Mouse (Mus musculus) limb, embryonic 14.5 days (tissue): Measurements from ENCODE around the gene Tacr1. TPM values are rescaled to one million over a fixed set of nuclear protein-coding genes. Genes with fewer than 3 reads are reported as not detected.

Experiments
- ATAC-seq: fragments of 200-750 bp; cut with Nextera tagmentation; 2 replicates; pipeline ENCODE4 v1.8.0; 2017; ENCODE audit warnings: low read depth, moderate number of reproducible peaks, moderate TSS enrichment; ENCODE audit not compliant: low FRiP score
- DNase-seq: peaks from one replicate; pipeline ENCODE4 v3.0.0-alpha.2; 2015; ENCODE audit warnings: low spot score
- H3K27ac ChIP-seq: fragments of 300-500 bp; sonication (generic); replicated peaks from 2 replicates; pipeline ENCODE4 v1.5.1; 2014; ENCODE audit warnings: low read depth, mild to moderate bottlenecking, low read length, moderate library complexity, mixed read lengths
- H3K27me3 ChIP-seq: fragments of 300-500 bp; sonication (generic); 2 replicates; pipeline ENCODE4 v1.6.1; 2014; ENCODE audit warnings: low read length, mixed read lengths; ENCODE audit not compliant: control insufficient read depth, insufficient read depth
- H3K36me3 ChIP-seq: fragments of 300-500 bp; sonication (generic); 2 replicates; pipeline ENCODE4 v1.6.1; 2014; ENCODE audit warnings: mild to moderate bottlenecking, low read length, moderate library complexity, mixed read lengths; ENCODE audit not compliant: control insufficient read depth, insufficient read depth
- H3K4me1 ChIP-seq: fragments of 300-500 bp; sonication (generic); 2 replicates; pipeline ENCODE4 v1.6.1; 2014; ENCODE audit warnings: antibody characterized with exemption, low read length, mixed read lengths; ENCODE audit not compliant: control insufficient read depth, insufficient read depth
- H3K4me2 ChIP-seq: fragments of 300-500 bp; sonication (generic); replicated peaks from 2 replicates; pipeline ENCODE4 v1.6.1; 2014; ENCODE audit warnings: low read depth, mild to moderate bottlenecking, low read length, moderate library complexity; ENCODE audit not compliant: severe bottlenecking
- H3K4me3 ChIP-seq: fragments of 300-500 bp; sonication (generic); replicated peaks from 2 replicates; pipeline ENCODE4 v1.5.1; 2014; ENCODE audit warnings: low read length
- H3K9ac ChIP-seq: fragments of 300-500 bp; sonication (generic); 2 replicates; pipeline ENCODE4 v1.6.1; 2014; ENCODE audit warnings: mild to moderate bottlenecking, low read depth, low read length, moderate library complexity; ENCODE audit not compliant: severe bottlenecking
- H3K9me3 ChIP-seq: fragments of 300-500 bp; sonication (generic); 2 replicates; pipeline ENCODE4 v1.6.1; 2016; ENCODE audit warnings: low read length; ENCODE audit not compliant: control insufficient read depth
- POLR2A ChIP-seq: fragments of 200-500 bp; IDR thresholded peaks from 2 replicates; pipeline ENCODE4 v1.8.0; 2012; ENCODE audit warnings: inconsistent platforms, mild to moderate bottlenecking, moderate library complexity, borderline replicate concordance; ENCODE audit not compliant: insufficient read depth, insufficient read length; ENCODE audit errors: extremely low read depth
- WGBS: fragments of 180-500 bp; shearing (Covaris S2); extraction: QIAGEN DNeasy Blood & Tissue Kit; methylation state at CpG from one replicate; pipeline ENCODE4 v1.1.7; 2014; 5-methylcytosine and 5-hydroxymethylcytosine counted together
- polyA plus RNA-seq, 2 experiments: library from polyadenylated mRNA; depleted of rRNA in 1 of 2; stranded (reverse) in 1 of 2; unstranded in 1 of 2; fragments of >200 nt; fragmentation: Nextera tagmentation in 1 of 2; extraction: Ambion mirVana in 1 of 2; gene quantifications; 2 replicates each; pipeline versions ENCODE4 v1.2.1 to v1.2.3; 2012 to 2014

Tacr1 gene
- polyA plus RNA-seq, 2 experiments: 0.40 to 0.49 TPM

GRCm38 (mm10) chr6:82525107-82525867 is 123.2 kb downstream of the Tacr1 start:
- Histone ChIP-seq H3K4me1 (no peaks in the 10 kb centered on the region), H3K9me3 (no peaks in the 10 kb centered on the region), H3K36me3 (no peaks in the 10 kb centered on the region), H3K27me3 (no peaks in the 10 kb centered on the region), H3K27ac (no peak overlapping the region), H3K9ac (no peak overlapping the region), H3K4me2 (no peak overlapping the region), H3K4me3 (no peak overlapping the region)
- ATAC-seq (peak; percentile 30; the same call in 1 of the 2 replicates), DNase-seq (peak; percentile 28)
- no peak for TF ChIP-seq POLR2A
- 33% methylated on average over 3 of the region's 3 CpGs for WGBS

GRCm38 (mm10) chr6:82528631-82529030 is 126.5 kb downstream of the Tacr1 start:
- Histone ChIP-seq H3K27me3 (no peaks in the 10 kb centered on the region), H3K4me3 (no peak overlapping the region), H3K36me3 (no peaks in the 10 kb centered on the region), H3K4me2 (no peak overlapping the region), H3K27ac (no peak overlapping the region), H3K9ac (no peak overlapping the region), H3K4me1 (no peaks in the 10 kb centered on the region), H3K9me3 (no peaks in the 10 kb centered on the region)
- 68% methylated on average over 2 of the region's 2 CpGs for WGBS
- ATAC-seq (no peak), DNase-seq (no peak)
- TF ChIP-seq POLR2A: no peak

DNA sequence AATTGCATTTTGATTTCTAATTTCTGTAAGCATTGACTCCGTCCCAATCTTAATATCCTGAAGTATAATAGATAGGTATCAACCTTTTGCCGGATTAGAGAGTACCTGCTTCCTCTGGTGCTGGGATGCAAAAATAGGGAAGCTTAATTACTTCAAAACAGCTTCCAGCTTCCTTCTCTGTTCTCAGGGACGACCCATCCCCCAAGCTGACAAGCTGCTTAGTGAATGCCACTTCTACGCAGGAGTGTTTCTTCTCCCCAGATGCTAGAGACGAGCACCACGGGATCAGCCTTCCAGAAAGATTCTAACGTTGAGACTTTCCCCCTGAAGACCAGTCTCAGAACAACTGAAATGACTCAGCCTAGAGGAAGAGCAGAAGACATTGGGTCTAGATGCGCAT is 134.5 kb downstream of the Tacr1 start:
- no peak overlapping the region for H3K4me2 ChIP-seq
- no peak overlapping the region for H3K4me3 ChIP-seq
- no peak for DNase-seq
- H3K27me3 ChIP-seq: no peaks in the 10 kb centered on the region
- H3K9me3 ChIP-seq: no peaks in the 10 kb centered on the region
- H3K27ac ChIP-seq: no peak overlapping the region
- no peak for ATAC-seq
- WGBS: 43% methylated on average over 8 of the region's 8 CpGs
- no peak for TF ChIP-seq POLR2A
- no peaks in the 10 kb centered on the region for H3K36me3 ChIP-seq
- H3K4me1 ChIP-seq: no peaks in the 10 kb centered on the region
- H3K9ac ChIP-seq: no peak overlapping the region

GRCm38 (mm10) chr6:82549270-82549669 is 147.1 kb downstream of the Tacr1 start:
- no peak overlapping the region for H3K4me2 ChIP-seq
- DNase-seq: no peak
- 35% methylated on average over 3 of the region's 3 CpGs for WGBS

GRCm38 (mm10) chr6:82575445-82575844 is 173.3 kb downstream of the Tacr1 start:
- H3K4me1 ChIP-seq: no peaks in the 10 kb centered on the region
- no peaks in the 10 kb centered on the region for H3K9me3 ChIP-seq
- TF ChIP-seq POLR2A: no peak
- H3K4me2 ChIP-seq: no peak overlapping the region
- no peak overlapping the region for H3K4me3 ChIP-seq
- 82% methylated on average over 5 of the region's 5 CpGs for WGBS
- no peak for ATAC-seq
- DNase-seq: no peak
- H3K9ac ChIP-seq: no peak overlapping the region
- no peak overlapping the region for H3K27ac ChIP-seq
- H3K36me3 ChIP-seq: no peaks in the 10 kb centered on the region
- no peaks in the 10 kb centered on the region for H3K27me3 ChIP-seq

More at GRCm38 (mm10) chr6:82549270-82549669, 147.1 kb downstream of the Tacr1 start:
- TF ChIP-seq POLR2A: no peak
- H3K36me3 ChIP-seq: no peaks in the 10 kb centered on the region
- H3K27ac ChIP-seq: no peak overlapping the region
- no peak for ATAC-seq
- no peaks in the 10 kb centered on the region for H3K27me3 ChIP-seq
- H3K4me1 ChIP-seq: no peaks in the 10 kb centered on the region
- H3K9me3 ChIP-seq: no peaks in the 10 kb centered on the region
- no peak overlapping the region for H3K9ac ChIP-seq
- H3K4me3 ChIP-seq: no peak overlapping the region
